Mouse (Mus musculus) C2C12 (cell line): ENCODE data around the gene Mark2.

Experiments
- CEBPB ChIP-seq: IDR thresholded peaks from one replicate; pipeline ENCODE4 v1.6.1; 2011; ENCODE audit warnings: low read depth, mild to moderate bottlenecking, control low read depth, moderate library complexity
- CTCF ChIP-seq: IDR thresholded peaks from one replicate; pipeline ENCODE4 v1.5.1; 2011; ENCODE audit not compliant: control insufficient read depth, insufficient read depth, insufficient read length
- MAX ChIP-seq: IDR thresholded peaks from one replicate; pipeline ENCODE4 v1.6.1; 2011; ENCODE audit warnings: mild to moderate bottlenecking, control low read depth
- MYOD1 ChIP-seq: IDR thresholded peaks from one replicate; pipeline ENCODE4 v1.6.1; 2011; ENCODE audit warnings: low read depth; ENCODE audit not compliant: control insufficient read depth, insufficient read length
- MYOG ChIP-seq: IDR thresholded peaks from one replicate; pipeline ENCODE4 v1.6.1; 2011; ENCODE audit not compliant: control insufficient read depth, insufficient read length; ENCODE audit errors: extremely low read depth
- USF1 ChIP-seq: IDR thresholded peaks from one replicate; pipeline ENCODE4 v1.6.1; 2011; ENCODE audit warnings: low read depth, mild to moderate bottlenecking, control low read depth, moderate library complexity

DNA sequence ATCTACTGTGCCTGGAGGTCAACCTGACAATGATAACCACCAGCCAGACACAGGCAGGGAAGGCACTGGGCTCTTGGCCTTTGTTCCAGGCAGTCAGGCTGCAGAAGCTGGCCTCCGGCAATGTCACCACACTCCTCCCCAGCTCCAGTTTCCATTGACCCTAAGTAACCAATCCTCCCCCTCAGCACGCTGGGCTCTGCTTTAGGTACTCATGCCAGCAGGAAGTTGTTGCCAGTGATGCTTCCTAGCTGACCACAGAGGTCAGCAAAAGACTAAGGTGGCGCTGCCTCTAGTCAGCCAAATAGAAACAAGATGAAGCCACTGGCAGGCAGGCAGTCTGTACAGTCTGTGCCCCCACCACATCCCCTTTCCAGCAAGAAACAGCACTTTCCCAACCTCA, 34.7 kb downstream of the Mark2 start:
- TF ChIP-seq CTCF = no peak
- no peak for TF ChIP-seq MYOG
- TF ChIP-seq CEBPB = no peak
- no peak for TF ChIP-seq MAX
- TF ChIP-seq MYOD1 = no peak
- no peak for TF ChIP-seq USF1
